Mouse (Mus musculus): ENCODE measurements around the gene Wdr20.

DNA sequence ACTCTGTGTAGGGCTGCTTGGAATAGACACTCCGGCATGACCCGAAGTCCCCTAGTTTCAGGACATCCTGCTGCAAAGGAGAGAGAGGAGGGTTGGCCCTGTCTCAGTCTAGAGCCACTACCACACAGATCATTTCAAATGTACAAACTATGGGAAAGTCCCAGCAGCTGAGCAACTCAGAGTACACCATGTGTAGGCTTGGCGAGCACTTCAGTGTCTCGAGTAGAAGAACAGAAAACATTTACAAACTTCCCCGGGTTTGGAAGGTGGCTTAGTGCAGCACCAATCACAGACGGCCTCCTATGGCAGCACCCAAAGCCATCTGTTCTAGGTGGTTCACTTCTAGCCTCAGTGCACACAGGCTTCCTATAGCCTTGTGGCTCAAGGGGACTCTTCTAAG lies 75.9 kb downstream of the Wdr20 start:
- TF ChIP-seq CTCF (IDR thresholded peaks at IDR 0.05; ENCODE audit: low read depth, low read length) (no peak), EP300 (IDR thresholded peaks at IDR 0.05; ENCODE audit: insufficient read depth, low read depth, low read length) (no peak), POLR2A (IDR thresholded peaks at IDR 0.05; ENCODE audit: insufficient read depth, low read length) (no peak)

All from ES-Bruce4 (cell line).